Mouse (Mus musculus) megakaryocyte progenitor cell, adult 5-6 weeks (primary cell): ENCODE measurements at regions not wholly inside any gene's neighbourhood (a gene's known extent, or its start where the extent isn't known, plus 50 kb on each side); places are given as distances from the start of the nearest gene placed in this dataset.

ENCODE experiments used
- ATAC-seq: replicated peaks from 2 replicates; pipeline ENCODE4 v1.8.0; 2016; ENCODE audit warnings: mild to moderate bottlenecking, moderate TSS enrichment, inconsistent platforms; ENCODE audit not compliant: poor library complexity

DNA sequence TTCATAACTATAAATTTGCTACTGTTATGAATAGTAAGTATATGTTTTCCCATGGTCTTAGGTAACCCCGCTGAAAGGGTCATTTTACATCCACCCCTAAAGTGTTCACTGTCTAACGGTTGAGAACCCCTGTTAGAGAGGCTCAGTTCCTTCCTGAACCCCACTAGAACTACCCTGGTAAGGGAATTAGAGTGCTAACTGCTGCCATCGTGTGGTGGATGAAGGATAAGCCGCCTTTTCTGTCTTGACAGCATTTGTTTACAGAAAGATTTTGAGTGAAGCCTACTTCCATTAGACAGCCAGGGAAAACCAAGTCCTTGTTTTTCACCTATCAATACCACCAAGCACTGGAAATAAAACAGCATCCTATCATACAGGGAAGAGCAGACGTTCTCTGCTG, 90.3 kb upstream of the Tbx22 start:
- ATAC-seq: peak; percentile 81
